Mouse (Mus musculus) brain, adult 2 months (tissue): ENCODE measurements at regions not wholly inside any gene's neighbourhood (a gene's known extent, or its start where the extent isn't known, plus 50 kb on each side); places are given as distances from the start of the nearest gene placed in this dataset.

ENCODE experiments used
- DNase-seq: peaks from one replicate; pipeline ENCODE4 v3.0.0; 2011; ENCODE audit warnings: low read depth, low spot score

GRCm38 (mm10) chr1:40907813-40908212 lies 102.4 kb downstream of the Tmem182 start:
- no peak for DNase-seq

DNA sequence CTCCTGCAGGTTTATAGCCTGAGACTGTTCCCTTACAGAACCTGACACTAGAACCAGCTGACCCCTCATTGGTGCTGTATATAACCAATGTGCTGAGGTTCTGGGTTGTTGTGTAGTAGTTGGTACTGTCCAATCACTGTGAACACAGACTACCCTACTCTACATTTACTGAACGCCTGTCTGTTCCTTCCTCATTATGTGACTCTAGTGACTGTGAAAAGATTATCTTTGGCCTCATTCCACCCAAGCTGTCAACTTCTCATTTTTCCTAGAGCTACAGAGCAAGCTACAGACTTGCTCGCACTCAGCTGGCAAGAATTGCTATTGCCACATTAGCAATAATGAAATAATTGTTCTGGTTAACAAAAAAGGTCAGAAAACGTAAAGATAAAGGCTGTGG lies 108.2 kb downstream of the Tmem182 start:
- DNase-seq: peak; percentile 19

- no peak for DNase-seq
Observed at GRCm38 (mm10) chr1:40924271-40924670, 118.9 kb downstream of the Tmem182 start.

DNA sequence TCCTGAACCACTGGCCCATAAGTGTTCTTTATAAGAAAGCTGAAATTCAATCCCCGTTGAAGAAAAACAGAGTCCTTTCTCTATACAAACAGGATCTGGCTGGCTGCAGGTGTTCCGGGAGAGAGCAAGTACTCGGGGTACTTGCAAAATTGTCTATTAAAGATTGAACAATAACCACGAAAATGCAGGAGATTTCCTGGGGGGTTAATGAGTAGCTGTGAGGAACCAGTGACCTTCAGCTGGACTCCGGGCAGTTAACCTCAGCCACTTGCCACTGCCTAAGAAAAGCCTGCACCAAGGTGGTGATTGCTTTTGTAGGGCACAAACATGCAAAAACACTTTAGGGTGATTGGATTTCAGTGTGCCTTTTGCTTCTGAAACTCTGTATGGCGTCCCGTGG lies 119.4 kb downstream of the Tmem182 start:
- no peak for DNase-seq

DNA sequence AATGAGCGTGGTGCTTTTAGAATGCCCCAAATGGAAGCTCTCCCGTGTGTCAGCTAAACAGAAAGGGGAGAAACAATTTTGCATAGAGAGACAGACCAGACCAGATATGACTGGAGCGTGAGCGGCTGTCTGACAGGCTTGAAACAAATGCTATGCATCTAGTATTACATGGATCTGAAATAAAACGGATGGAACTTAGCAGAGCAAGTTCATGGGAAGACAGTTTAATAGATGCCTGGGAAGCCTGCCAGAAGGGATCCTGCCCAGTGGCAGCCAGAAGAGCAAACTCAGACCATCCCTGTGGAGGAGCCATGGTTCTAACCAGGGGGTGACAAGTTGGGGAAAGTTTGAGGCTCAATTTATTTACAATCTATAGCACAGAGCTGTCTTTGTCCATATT lies 126.0 kb downstream of the Tmem182 start:
- DNase-seq: no peak

DNA sequence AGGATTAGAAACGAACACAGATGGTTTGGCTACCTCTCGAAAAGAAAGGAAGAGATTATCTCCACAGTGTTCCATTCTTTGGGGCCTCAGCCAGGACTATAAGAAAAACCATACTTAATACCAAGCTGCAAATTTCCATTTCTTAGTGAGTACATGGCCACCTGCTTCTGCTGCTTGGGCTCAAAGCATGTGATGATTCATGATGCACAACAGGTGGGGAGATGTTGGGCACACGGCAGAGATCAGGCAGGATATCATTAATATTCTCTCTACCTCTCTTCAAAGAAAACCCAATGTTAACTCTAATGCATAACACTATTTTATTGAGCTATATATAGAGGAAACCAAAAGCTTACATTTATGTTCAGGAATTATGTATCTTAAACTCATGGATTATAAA lies 131.3 kb downstream of the Tmem182 start:
- DNase-seq: peak; percentile 13

DNA sequence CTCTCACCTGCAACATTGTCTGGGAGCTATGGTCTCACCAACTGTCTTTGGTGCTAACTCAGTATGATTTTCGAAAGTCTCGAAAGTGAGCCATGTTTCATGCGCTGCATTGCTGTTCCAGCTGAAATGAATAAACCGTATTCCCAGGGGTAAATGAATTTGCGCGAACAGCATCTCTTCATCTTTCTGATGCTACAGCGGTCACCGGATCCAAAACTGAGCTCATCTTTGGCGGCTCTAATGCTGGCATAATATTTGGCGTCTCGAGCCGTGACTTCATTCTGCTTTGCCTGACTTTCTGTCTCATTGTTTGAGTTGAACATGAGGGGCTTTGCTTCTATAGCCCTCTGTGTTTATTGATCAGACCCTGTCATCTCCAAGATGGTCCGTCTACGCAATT lies 137.3 kb downstream of the Tmem182 start:
- DNase-seq: no peak

DNA sequence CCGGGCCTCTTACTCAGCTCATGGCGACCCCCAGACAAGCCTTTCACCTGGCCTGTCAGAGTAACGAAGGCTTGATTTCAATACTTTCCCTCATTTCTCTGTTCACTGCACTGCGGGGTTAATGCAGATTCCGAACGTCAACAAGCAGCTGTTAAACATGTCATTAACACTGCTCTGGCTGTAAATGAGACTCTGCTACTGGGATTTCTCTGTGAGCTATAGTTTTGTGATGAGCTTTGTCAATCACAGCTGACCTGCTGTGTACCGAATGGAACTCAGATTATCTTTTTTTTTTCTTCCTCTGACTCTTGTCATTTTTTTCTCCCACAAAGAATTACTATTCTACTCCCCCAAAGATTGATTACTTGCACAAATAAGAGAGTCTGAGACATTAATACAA lies 137.8 kb downstream of the Tmem182 start:
- DNase-seq: no peak

- peak; percentile 67 for DNase-seq
Observed at GRCm38 (mm10) chr1:40950641-40951040, 145.2 kb downstream of the Tmem182 start.

DNA sequence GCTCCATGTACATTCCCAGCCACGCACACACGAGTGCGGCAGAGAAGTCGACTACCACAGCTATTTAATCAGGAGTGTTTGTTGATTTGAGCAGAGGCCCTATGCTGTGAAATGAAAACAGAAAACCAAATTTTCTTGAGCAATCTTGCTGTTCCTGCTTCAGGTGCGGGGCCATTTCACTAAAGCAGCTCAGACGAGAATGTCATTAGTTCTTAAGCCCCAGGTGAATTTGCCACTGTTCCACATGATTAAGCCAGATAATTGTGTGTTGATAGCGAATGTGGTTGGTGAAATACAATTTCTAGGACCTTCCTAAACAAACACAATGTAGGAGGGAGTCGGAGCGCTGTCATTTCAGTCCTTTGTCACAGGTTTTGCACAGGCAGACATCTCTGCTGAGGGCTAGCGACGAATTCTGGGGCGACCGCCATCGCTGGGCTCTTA lies 149.3 kb downstream of the Tmem182 start:
- DNase-seq: no peak

DNA sequence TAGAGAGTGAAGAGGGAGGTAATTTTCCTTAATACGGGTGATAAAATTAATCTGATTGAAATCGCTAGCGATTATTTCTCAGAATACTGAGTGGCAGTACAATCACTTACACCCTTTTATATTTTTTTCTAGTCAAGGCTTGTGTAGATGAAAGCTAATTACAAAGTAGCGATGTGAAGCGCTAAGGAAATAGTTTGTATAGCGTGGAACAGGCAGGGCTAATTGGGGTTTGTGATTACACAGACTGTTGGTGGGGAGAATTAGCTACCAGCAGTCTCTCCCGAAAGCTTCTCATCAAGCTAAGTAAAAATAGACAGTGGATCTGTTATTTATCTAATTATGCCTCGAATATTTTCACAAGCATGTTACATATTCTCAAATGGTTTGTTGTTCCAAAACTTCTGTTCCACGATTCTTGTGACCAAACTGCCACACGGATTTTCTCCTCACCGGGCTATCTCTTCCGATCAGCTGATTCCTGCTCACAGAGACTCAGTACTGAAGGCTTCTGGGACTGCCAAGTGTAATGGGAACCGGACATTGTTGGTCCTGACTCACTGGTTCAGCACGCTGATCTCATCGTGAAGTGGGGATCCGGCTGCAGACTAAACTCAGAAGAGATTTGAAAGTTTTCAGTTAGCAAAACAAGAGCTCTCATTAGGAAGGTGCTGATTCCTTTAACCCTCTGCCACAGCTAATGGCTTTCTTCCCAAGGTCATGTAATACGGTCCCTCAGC lies 162.5 kb downstream of the Tmem182 start:
- peak; percentile 17 for DNase-seq

DNA sequence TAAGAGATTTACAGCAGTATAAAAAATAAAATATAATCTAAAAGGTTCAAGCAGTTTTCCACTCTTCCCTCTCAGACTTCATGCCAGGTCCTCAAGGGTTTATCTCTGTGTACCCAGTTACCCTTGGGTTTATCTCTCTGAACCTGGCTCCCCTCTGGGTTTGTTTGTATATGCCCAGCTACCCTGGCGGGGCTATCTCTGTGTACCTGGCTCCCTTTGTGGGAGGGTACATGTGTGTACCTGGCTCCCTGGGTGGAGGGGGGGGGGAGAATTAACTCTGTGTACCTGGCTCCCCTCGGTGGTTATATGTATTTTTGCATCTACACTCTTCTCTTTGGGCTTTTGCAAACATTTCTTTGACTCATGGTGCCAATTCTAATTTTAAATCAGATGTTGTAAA lies 178.4 kb downstream of the Tmem182 start:
- no peak for DNase-seq

DNA sequence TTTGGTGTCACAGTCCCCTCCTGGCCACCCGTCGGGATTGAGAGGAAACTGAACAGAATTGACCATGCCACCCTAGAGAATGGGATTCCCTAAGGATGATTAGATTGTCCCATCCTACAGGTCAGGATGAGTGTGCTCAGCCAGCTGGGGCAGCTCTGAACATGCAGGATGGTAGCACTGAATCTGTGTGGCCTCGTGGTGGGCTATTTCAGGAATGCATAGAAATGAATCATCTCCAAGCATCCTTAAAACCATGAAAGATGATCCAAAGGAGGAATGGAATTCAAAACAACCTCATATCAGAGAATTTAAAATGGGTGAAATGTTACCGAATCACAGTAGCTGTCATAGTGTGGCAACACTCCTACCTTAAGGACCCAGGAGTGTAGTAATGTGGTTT lies 187.9 kb downstream of the Tmem182 start:
- DNase-seq: no peak

DNA sequence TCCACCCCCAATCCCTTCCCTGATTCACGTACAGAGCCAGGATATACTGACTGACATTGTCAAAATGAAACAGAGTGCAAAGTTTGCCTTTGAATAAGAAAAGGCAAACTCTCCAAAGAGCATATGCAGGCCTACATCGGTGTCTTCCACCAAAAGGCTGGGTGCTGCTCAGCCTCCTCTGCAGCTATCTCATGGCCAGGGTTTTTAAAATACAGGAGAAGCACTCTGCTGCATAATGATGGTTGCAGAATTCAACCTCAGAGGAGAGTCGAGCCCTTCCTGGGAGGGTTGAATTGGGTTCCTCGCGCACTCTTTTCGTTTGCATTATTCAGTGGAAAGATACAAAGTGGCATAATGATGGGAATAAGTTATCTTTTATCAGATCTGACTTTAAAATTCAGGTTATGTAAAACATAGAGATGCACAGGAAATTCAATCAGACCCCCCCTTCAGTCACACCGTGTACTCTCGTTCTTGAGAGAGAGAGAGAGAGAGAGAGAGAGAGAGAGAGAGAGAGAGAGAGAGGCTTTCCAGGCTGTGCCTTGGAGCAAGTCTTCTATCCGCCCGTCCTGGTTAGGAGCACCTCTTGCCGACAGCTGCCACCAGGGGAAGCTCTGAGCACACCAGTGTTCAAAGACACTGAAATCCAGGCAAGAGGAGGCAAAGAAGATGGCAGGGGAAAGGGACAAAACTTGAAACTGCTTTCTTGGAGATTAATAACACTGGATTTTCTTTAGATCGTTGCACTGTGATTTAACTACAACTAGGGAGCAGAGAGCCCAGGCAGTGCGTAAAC lies 196.0 kb downstream of the Tmem182 start:
- DNase-seq: peak; percentile 76

- DNase-seq: peak; percentile 6
Observed at GRCm38 (mm10) chr1:41002006-41002405, 196.6 kb downstream of the Tmem182 start.

GRCm38 (mm10) chr1:41026943-41027342 lies 221.5 kb downstream of the Tmem182 start:
- peak; percentile 31 for DNase-seq

- peak; percentile 85 for DNase-seq
Observed at GRCm38 (mm10) chr1:41027540-41027978, 222.2 kb downstream of the Tmem182 start.

GRCm38 (mm10) chr1:41028021-41028420 lies 222.6 kb downstream of the Tmem182 start:
- peak; percentile 20 for DNase-seq

DNA sequence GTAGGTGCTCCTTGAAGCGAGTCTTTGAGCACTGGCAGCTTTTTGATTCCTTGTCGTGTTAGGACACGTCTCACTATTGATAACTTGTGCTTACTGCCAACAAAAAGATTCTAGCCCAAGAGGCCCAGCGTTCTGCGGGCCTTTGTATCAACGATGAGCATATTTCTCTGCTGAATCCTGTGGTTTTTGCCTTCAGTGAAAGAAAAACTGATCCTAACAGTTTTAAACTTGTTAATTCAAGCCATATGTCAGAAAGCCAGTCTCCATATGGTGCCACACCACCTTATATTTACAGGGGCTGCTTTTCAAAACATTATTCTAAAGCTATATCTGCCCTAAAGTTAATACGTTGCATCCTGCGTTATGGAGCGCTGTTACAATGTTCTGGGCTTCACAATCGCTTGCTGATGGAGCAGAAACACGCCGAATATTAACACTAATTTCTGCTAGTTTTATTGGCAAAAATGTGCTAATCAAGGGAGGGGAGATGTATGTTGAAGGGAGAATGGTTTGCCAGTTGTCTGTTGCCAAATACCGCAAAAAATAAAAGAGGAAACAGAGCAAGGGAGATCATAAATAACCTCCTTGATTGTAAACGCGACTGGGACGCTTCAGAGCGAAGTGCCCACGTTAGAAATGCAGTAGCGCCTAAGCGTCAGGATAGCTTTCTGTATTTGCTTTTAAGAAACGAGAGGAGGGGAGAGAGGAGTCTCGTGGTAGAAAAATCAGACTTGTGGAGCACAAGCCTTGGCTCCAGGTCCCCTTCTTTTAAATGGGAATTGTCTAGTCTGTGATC lies 229.9 kb downstream of the Tmem182 start:
- peak; percentile 9 for DNase-seq

DNA sequence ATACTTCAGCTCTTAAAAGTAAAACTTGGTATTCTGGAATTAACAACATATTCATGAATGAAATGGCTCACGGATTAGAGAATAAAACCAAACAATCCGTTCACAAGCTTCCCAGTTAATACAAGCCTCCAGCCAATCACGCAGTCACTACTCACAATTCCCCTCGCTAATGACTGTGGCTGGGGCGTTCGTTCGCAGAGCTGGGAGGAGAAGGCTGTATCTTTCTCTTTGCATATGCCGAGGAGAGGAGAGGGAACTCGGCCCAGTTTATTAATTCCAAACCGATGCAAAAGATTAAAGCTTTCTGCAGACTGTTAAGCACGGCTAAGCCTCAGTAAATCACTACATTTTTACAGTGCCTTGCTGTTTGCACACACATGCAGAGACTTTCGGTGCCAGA lies 231.5 kb downstream of the Tmem182 start:
- peak; percentile 16 for DNase-seq

GRCm38 (mm10) chr1:41054426-41054955 lies 249.1 kb downstream of the Tmem182 start:
- DNase-seq: no peak

- DNase-seq: no peak
Observed at GRCm38 (mm10) chr1:41055761-41056160, 250.4 kb downstream of the Tmem182 start.
